Mouse (Mus musculus): ENCODE results near the gene Rab8a.

DNA sequence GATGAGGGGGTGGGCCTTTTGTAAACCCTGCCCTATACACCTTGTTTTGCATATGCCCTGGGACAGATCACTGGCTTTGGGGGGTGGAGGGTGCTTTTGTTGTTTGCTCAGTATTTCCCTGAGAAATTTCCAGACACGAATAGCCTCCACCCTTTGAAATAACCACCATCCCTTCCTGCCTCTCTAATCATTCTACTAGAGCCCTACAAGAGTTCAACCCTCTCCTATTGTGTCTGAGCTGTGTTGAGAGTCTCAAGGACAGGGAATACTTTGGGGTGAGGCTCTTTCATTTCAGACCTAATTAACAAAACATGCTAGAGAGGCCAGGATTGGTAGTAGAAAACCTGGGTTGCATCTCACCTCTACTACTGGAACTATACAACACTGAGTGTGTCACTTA, 11.9 kb upstream of the Rab8a start:
- TF ChIP-seq POLR2A (IDR thresholded peaks at IDR 0.05; ENCODE audit: low read depth, low read length) (no peak), CTCF (IDR thresholded peaks at IDR 0.05; ENCODE audit: extremely low read depth, insufficient read depth, insufficient read length, insufficient replicate concordance) (no peak)
